Mouse (Mus musculus): Measurements from ENCODE around the gene Mrgpra2a. TPM values are rescaled to one million over a fixed set of nuclear protein-coding genes. Genes with fewer than 3 reads are reported as not detected.
"Not testable (repeated sequence)": the region's sequence is repeated elsewhere in the genome, so short reads cannot be mapped to it uniquely, and the experiment has no call there.

The Mrgpra2a gene
- polyA plus RNA-seq (2014; fragmentation: Nextera tagmentation; extraction: Ambion mirVana), result not detected in 2 replicates

- ATAC-seq (ENCODE audit: low FRiP score, low TSS enrichment), result not testable (repeated sequence)
- WGBS, result no CpG with 5 or more reads among the region's 1 CpGs
Observed at GRCm38 (mm10) chr7:47452015-47452414, at the start of gene Mrgpra2a. Gene Mrgpra2a, minus strand, starts transcription at chr7:47452139.

GRCm38 (mm10) chr7:47491266-47491665, 39.3 kb upstream of the Mrgpra2a start:
- H3K9ac ChIP-seq (replicated peaks; ENCODE audit: low read length); H3K27me3 ChIP-seq (ENCODE audit: control insufficient read depth, insufficient read depth, low read length); H3K4me3 ChIP-seq (replicated peaks; ENCODE audit: low read depth, low read length); DNase-seq; H3K4me1 ChIP-seq (ENCODE audit: control insufficient read depth, insufficient read depth, low read length); H3K27ac ChIP-seq (replicated peaks; ENCODE audit: low read depth, low read length); H3K36me3 ChIP-seq (ENCODE audit: control insufficient read depth, insufficient read depth, low read length); H3K9me3 ChIP-seq (ENCODE audit: control insufficient read depth, low read length); ATAC-seq (ENCODE audit: low FRiP score, low TSS enrichment); H3K4me2 ChIP-seq (ENCODE audit: low read length): not testable (repeated sequence)

More at GRCm38 (mm10) chr7:47452015-47452414, at the start of gene Mrgpra2a:
- H3K4me3 ChIP-seq (replicated peaks; ENCODE audit: low read depth, low read length); H3K4me1 ChIP-seq (ENCODE audit: control insufficient read depth, insufficient read depth, low read length); H3K9me3 ChIP-seq (ENCODE audit: control insufficient read depth, low read length); H3K27me3 ChIP-seq (ENCODE audit: control insufficient read depth, insufficient read depth, low read length); H3K9ac ChIP-seq (replicated peaks; ENCODE audit: low read length); H3K4me2 ChIP-seq (ENCODE audit: low read length); DNase-seq; H3K36me3 ChIP-seq (ENCODE audit: control insufficient read depth, insufficient read depth, low read length); H3K27ac ChIP-seq (replicated peaks; ENCODE audit: low read depth, low read length): not testable (repeated sequence)

GRCm38 (mm10) chr7:47489438-47489837, 37.5 kb upstream of the Mrgpra2a start:
- not testable (repeated sequence) for H3K4me1 ChIP-seq (ENCODE audit: control insufficient read depth, insufficient read depth, low read length); H3K9ac ChIP-seq (replicated peaks; ENCODE audit: low read length); H3K4me2 ChIP-seq (ENCODE audit: low read length); H3K27me3 ChIP-seq (ENCODE audit: control insufficient read depth, insufficient read depth, low read length); DNase-seq; H3K4me3 ChIP-seq (replicated peaks; ENCODE audit: low read depth, low read length); H3K36me3 ChIP-seq (ENCODE audit: control insufficient read depth, insufficient read depth, low read length); ATAC-seq (ENCODE audit: low FRiP score, low TSS enrichment); H3K27ac ChIP-seq (replicated peaks; ENCODE audit: low read depth, low read length); H3K9me3 ChIP-seq (ENCODE audit: control insufficient read depth, low read length)
- WGBS, result no CpG with 5 or more reads among the region's 1 CpGs

- not testable (repeated sequence) for H3K27me3 ChIP-seq (ENCODE audit: control insufficient read depth, insufficient read depth, low read length); H3K36me3 ChIP-seq (ENCODE audit: control insufficient read depth, insufficient read depth, low read length); H3K4me1 ChIP-seq (ENCODE audit: control insufficient read depth, insufficient read depth, low read length); DNase-seq; H3K4me3 ChIP-seq (replicated peaks; ENCODE audit: low read depth, low read length); H3K9me3 ChIP-seq (ENCODE audit: control insufficient read depth, low read length); H3K9ac ChIP-seq (replicated peaks; ENCODE audit: low read length); H3K4me2 ChIP-seq (ENCODE audit: low read length); H3K27ac ChIP-seq (replicated peaks; ENCODE audit: low read depth, low read length); ATAC-seq (ENCODE audit: low FRiP score, low TSS enrichment)
Observed at GRCm38 (mm10) chr7:47483181-47483580, 31.2 kb upstream of the Mrgpra2a start.

- DNase-seq; H3K27ac ChIP-seq (replicated peaks; ENCODE audit: low read depth, low read length); H3K4me3 ChIP-seq (replicated peaks; ENCODE audit: low read depth, low read length); H3K27me3 ChIP-seq (ENCODE audit: control insufficient read depth, insufficient read depth, low read length); H3K4me1 ChIP-seq (ENCODE audit: control insufficient read depth, insufficient read depth, low read length); H3K36me3 ChIP-seq (ENCODE audit: control insufficient read depth, insufficient read depth, low read length); H3K9ac ChIP-seq (replicated peaks; ENCODE audit: low read length); H3K4me2 ChIP-seq (ENCODE audit: low read length); ATAC-seq (ENCODE audit: low FRiP score, low TSS enrichment); H3K9me3 ChIP-seq (ENCODE audit: control insufficient read depth, low read length): not testable (repeated sequence)
- 31% methylated on average over 1 of the region's 3 CpGs for WGBS
Observed at GRCm38 (mm10) chr7:47473904-47474303, 22.0 kb upstream of the Mrgpra2a start.

- H3K9ac ChIP-seq (replicated peaks; ENCODE audit: low read length); H3K27me3 ChIP-seq (ENCODE audit: control insufficient read depth, insufficient read depth, low read length); H3K36me3 ChIP-seq (ENCODE audit: control insufficient read depth, insufficient read depth, low read length); H3K4me3 ChIP-seq (replicated peaks; ENCODE audit: low read depth, low read length); ATAC-seq (ENCODE audit: low FRiP score, low TSS enrichment); H3K9me3 ChIP-seq (ENCODE audit: control insufficient read depth, low read length); H3K27ac ChIP-seq (replicated peaks; ENCODE audit: low read depth, low read length); DNase-seq; H3K4me1 ChIP-seq (ENCODE audit: control insufficient read depth, insufficient read depth, low read length); H3K4me2 ChIP-seq (ENCODE audit: low read length): not testable (repeated sequence)
Observed at GRCm38 (mm10) chr7:47465278-47465981, 13.5 kb upstream of the Mrgpra2a start.

- DNase-seq; H3K4me3 ChIP-seq (replicated peaks; ENCODE audit: low read depth, low read length); H3K4me2 ChIP-seq (ENCODE audit: low read length): not testable (repeated sequence)
Observed at GRCm38 (mm10) chr7:47445729-47446128, 6.2 kb downstream of the Mrgpra2a start.

GRCm38 (mm10) chr7:47436463-47436862, 15.5 kb downstream of the Mrgpra2a start:
- H3K9ac ChIP-seq (replicated peaks; ENCODE audit: low read length); H3K4me2 ChIP-seq (ENCODE audit: low read length); ATAC-seq (ENCODE audit: low FRiP score, low TSS enrichment); H3K4me3 ChIP-seq (replicated peaks; ENCODE audit: low read depth, low read length); H3K27ac ChIP-seq (replicated peaks; ENCODE audit: low read depth, low read length); DNase-seq; H3K27me3 ChIP-seq (ENCODE audit: control insufficient read depth, insufficient read depth, low read length); H3K9me3 ChIP-seq (ENCODE audit: control insufficient read depth, low read length); H3K4me1 ChIP-seq (ENCODE audit: control insufficient read depth, insufficient read depth, low read length); H3K36me3 ChIP-seq (ENCODE audit: control insufficient read depth, insufficient read depth, low read length): not testable (repeated sequence)
- 33% methylated on average over 1 of the region's 2 CpGs for WGBS

More at GRCm38 (mm10) chr7:47445729-47446128, 6.2 kb downstream of the Mrgpra2a start:
- not testable (repeated sequence) for H3K36me3 ChIP-seq (ENCODE audit: control insufficient read depth, insufficient read depth, low read length); H3K4me1 ChIP-seq (ENCODE audit: control insufficient read depth, insufficient read depth, low read length); ATAC-seq (ENCODE audit: low FRiP score, low TSS enrichment); H3K9ac ChIP-seq (replicated peaks; ENCODE audit: low read length); H3K27me3 ChIP-seq (ENCODE audit: control insufficient read depth, insufficient read depth, low read length); H3K27ac ChIP-seq (replicated peaks; ENCODE audit: low read depth, low read length); H3K9me3 ChIP-seq (ENCODE audit: control insufficient read depth, low read length)

GRCm38 (mm10) chr7:47427815-47428508, 24.0 kb downstream of the Mrgpra2a start:
- DNase-seq; H3K4me1 ChIP-seq (ENCODE audit: control insufficient read depth, insufficient read depth, low read length); H3K36me3 ChIP-seq (ENCODE audit: control insufficient read depth, insufficient read depth, low read length); H3K4me2 ChIP-seq (ENCODE audit: low read length); H3K9me3 ChIP-seq (ENCODE audit: control insufficient read depth, low read length); H3K27me3 ChIP-seq (ENCODE audit: control insufficient read depth, insufficient read depth, low read length); ATAC-seq (ENCODE audit: low FRiP score, low TSS enrichment); H3K27ac ChIP-seq (replicated peaks; ENCODE audit: low read depth, low read length); H3K4me3 ChIP-seq (replicated peaks; ENCODE audit: low read depth, low read length); H3K9ac ChIP-seq (replicated peaks; ENCODE audit: low read length): not testable (repeated sequence)
